Mouse (Mus musculus) neural tube, embryonic 13.5 days (tissue): Measurements from ENCODE around the gene Fip1l1. TPM values are rescaled to one million over a fixed set of nuclear protein-coding genes. Genes with fewer than 3 reads are reported as not detected.

ENCODE experiments used
- ATAC-seq: fragments of 200-750 bp; cut with Nextera tagmentation; 2 replicates; pipeline ENCODE4 v1.8.0; 2017; ENCODE audit warnings: low read depth, mild to moderate bottlenecking, moderate TSS enrichment, moderate library complexity
- H3K27ac ChIP-seq: fragments of 300-500 bp; sonication (generic); replicated peaks from 2 replicates; pipeline ENCODE4 v1.5.1; 2015; ENCODE audit warnings: moderate library complexity, mild to moderate bottlenecking, inconsistent platforms
- H3K27me3 ChIP-seq: fragments of 300-500 bp; sonication (generic); 2 replicates; pipeline ENCODE4 v1.6.1; 2015; ENCODE audit warnings: mild to moderate bottlenecking, inconsistent platforms
- H3K36me3 ChIP-seq: fragments of 300-500 bp; sonication (generic); 2 replicates; pipeline ENCODE4 v1.6.1; 2015; ENCODE audit warnings: mild to moderate bottlenecking, inconsistent platforms
- H3K4me1 ChIP-seq: fragments of 300-500 bp; sonication (generic); replicated peaks from 2 replicates; pipeline ENCODE4 v1.6.1; 2015; ENCODE audit warnings: inconsistent platforms
- H3K4me2 ChIP-seq: fragments of 300-500 bp; sonication (generic); 2 replicates; pipeline ENCODE4 v1.6.1; 2015; ENCODE audit warnings: inconsistent platforms, mild to moderate bottlenecking, moderate library complexity
- H3K4me3 ChIP-seq: fragments of 300-500 bp; sonication (generic); 2 replicates; pipeline ENCODE4 v1.5.1; 2015; ENCODE audit warnings: mild to moderate bottlenecking, inconsistent platforms
- H3K9ac ChIP-seq: fragments of 300-500 bp; sonication (generic); 2 replicates; pipeline ENCODE4 v1.6.1; 2015; ENCODE audit warnings: moderate library complexity, mild to moderate bottlenecking, inconsistent platforms
- H3K9me3 ChIP-seq: fragments of 300-500 bp; sonication (generic); 2 replicates; pipeline ENCODE4 v1.6.1; 2016; ENCODE audit warnings: inconsistent platforms
- WGBS: fragments of 180-500 bp; shearing (Covaris S2); methylation state at CpG from one replicate; pipeline ENCODE4 v1.1.7; 2015; 5-methylcytosine and 5-hydroxymethylcytosine counted together
- polyA plus RNA-seq: library from polyadenylated mRNA; unstranded; fragments of >200 nt; fragmentation: Nextera tagmentation; extraction: Ambion mirVana; gene quantifications from 2 replicates; pipeline ENCODE4 v1.2.1, GENCODE M21; 2015

The Fip1l1 gene
- polyA plus RNA-seq, 1 experiment from 2014 or later: 74.3 TPM

GRCm38 (mm10) chr5:74618573-74619059 is 83.4 kb downstream of the Fip1l1 start:
- Histone ChIP-seq H3K9ac (no peak overlapping the region), H3K4me1 (no peaks in the 10 kb centered on the region), H3K36me3 (no peaks in the 10 kb centered on the region), H3K4me3 (no peak overlapping the region), H3K27me3 (no peaks in the 10 kb centered on the region), H3K27ac (no peak overlapping the region), H3K9me3 (no peaks in the 10 kb centered on the region), H3K4me2 (no peak overlapping the region)
- ATAC-seq: no peak
- 67% methylated on average over 3 of the region's 3 CpGs for WGBS

- no peak overlapping the region for H3K4me2 ChIP-seq
- H3K27me3 ChIP-seq: no peaks in the 10 kb centered on the region
- H3K4me1 ChIP-seq: no peaks in the 10 kb centered on the region
- H3K4me3 ChIP-seq: no peak overlapping the region
- no peak for ATAC-seq
- WGBS: 52% methylated on average over 7 of the region's 7 CpGs
- H3K9me3 ChIP-seq: no peaks in the 10 kb centered on the region
- no peak overlapping the region for H3K27ac ChIP-seq
- H3K36me3 ChIP-seq: no peaks in the 10 kb centered on the region
- no peak overlapping the region for H3K9ac ChIP-seq
These were observed 86.6 kb downstream of the Fip1l1 start for GRCm38 (mm10) chr5:74621691-74622470.

GRCm38 (mm10) chr5:74623316-74624000 is 88.2 kb downstream of the Fip1l1 start:
- WGBS: 92% methylated on average over 14 of the region's 14 CpGs
- Histone ChIP-seq H3K36me3 (no peaks in the 10 kb centered on the region), H3K27ac (no peak overlapping the region), H3K9ac (no peak overlapping the region), H3K4me2 (no peak overlapping the region), H3K27me3 (no peaks in the 10 kb centered on the region), H3K4me3 (no peak overlapping the region), H3K4me1 (no peaks in the 10 kb centered on the region), H3K9me3 (no peaks in the 10 kb centered on the region)
- ATAC-seq: no peak

- Histone ChIP-seq H3K4me2 (no peak overlapping the region), H3K9me3 (no peaks in the 10 kb centered on the region), H3K27ac (no peak overlapping the region), H3K9ac (no peak overlapping the region), H3K27me3 (no peaks in the 10 kb centered on the region), H3K4me1 (no peaks in the 10 kb centered on the region), H3K36me3 (no peaks in the 10 kb centered on the region), H3K4me3 (no peak overlapping the region)
- WGBS: 76% methylated on average over 5 of the region's 5 CpGs
- no peak for ATAC-seq
These were observed 89.1 kb downstream of the Fip1l1 start for GRCm38 (mm10) chr5:74624385-74624784.

- H3K36me3 ChIP-seq: no peaks in the 10 kb centered on the region
- H3K27me3 ChIP-seq: no peaks in the 10 kb centered on the region
- H3K4me2 ChIP-seq: no peak overlapping the region
- H3K4me1 ChIP-seq: 0 out of 2 replicates have a peak, but pooled peaks cover 7% of the 10 kb centered on the region
- no peak overlapping the region for H3K27ac ChIP-seq
- H3K4me3 ChIP-seq: no peak overlapping the region
- 92% methylated on average over 12 of the region's 12 CpGs for WGBS
- H3K9ac ChIP-seq: no peak overlapping the region
- no peak for ATAC-seq
- no peaks in the 10 kb centered on the region for H3K9me3 ChIP-seq
These were observed 92.8 kb downstream of the Fip1l1 start for GRCm38 (mm10) chr5:74628001-74628400.

- Histone ChIP-seq H3K36me3 (no peaks in the 10 kb centered on the region), H3K4me3 (no peak overlapping the region), H3K27ac (peak overlapping the region; percentile 18; the same call in 1 of the 2 replicates), H3K4me2 (no peak overlapping the region), H3K9ac (no peak overlapping the region), H3K27me3 (no peaks in the 10 kb centered on the region), H3K9me3 (no peaks in the 10 kb centered on the region), H3K4me1 (peaks cover 15% of the 10 kb centered on the region; the same call in 1 of the 2 replicates)
- ATAC-seq: no peak
- 58% methylated on average over 17 of the region's 17 CpGs for WGBS
These were observed 97.3 kb downstream of the Fip1l1 start for GRCm38 (mm10) chr5:74632369-74633114.

- WGBS: 51% methylated on average over 6 of the region's 6 CpGs
- ATAC-seq: peak; percentile 61; the same call in 1 of the 2 replicates
- peaks cover 15% of the 10 kb centered on the region; the same call in 1 of the 2 replicates for H3K4me1 ChIP-seq
- H3K36me3 ChIP-seq: no peaks in the 10 kb centered on the region
- no peak overlapping the region for H3K27ac ChIP-seq
- no peak overlapping the region for H3K9ac ChIP-seq
- no peak overlapping the region for H3K4me3 ChIP-seq
- H3K9me3 ChIP-seq: no peaks in the 10 kb centered on the region
- H3K27me3 ChIP-seq: no peaks in the 10 kb centered on the region
- no peak overlapping the region for H3K4me2 ChIP-seq
These were observed 98.2 kb downstream of the Fip1l1 start for GRCm38 (mm10) chr5:74633453-74633852.

GRCm38 (mm10) chr5:74634391-74634790 is 99.1 kb downstream of the Fip1l1 start:
- H3K27me3 ChIP-seq: no peaks in the 10 kb centered on the region
- H3K27ac ChIP-seq: no peak overlapping the region
- no peak for ATAC-seq
- H3K4me2 ChIP-seq: no peak overlapping the region
- WGBS: 82% methylated on average over 3 of the region's 3 CpGs
- H3K9ac ChIP-seq: no peak overlapping the region
- H3K36me3 ChIP-seq: no peaks in the 10 kb centered on the region
- no peak overlapping the region for H3K4me3 ChIP-seq
- H3K4me1 ChIP-seq: peaks cover 15% of the 10 kb centered on the region; the same call in 1 of the 2 replicates
- no peaks in the 10 kb centered on the region for H3K9me3 ChIP-seq

GRCm38 (mm10) chr5:74639516-74639915 is 104.3 kb downstream of the Fip1l1 start:
- H3K4me2 ChIP-seq: no peak overlapping the region
- H3K27ac ChIP-seq: no peak overlapping the region
- H3K9ac ChIP-seq: no peak overlapping the region
- H3K4me1 ChIP-seq: no peaks in the 10 kb centered on the region
- 91% methylated on average over 6 of the region's 6 CpGs for WGBS
- no peaks in the 10 kb centered on the region for H3K27me3 ChIP-seq
- no peak for ATAC-seq
- H3K36me3 ChIP-seq: no peaks in the 10 kb centered on the region
- H3K4me3 ChIP-seq: no peak overlapping the region
- no peaks in the 10 kb centered on the region for H3K9me3 ChIP-seq

- Histone ChIP-seq H3K9me3 (no peaks in the 10 kb centered on the region), H3K4me2 (no peak overlapping the region), H3K36me3 (no peaks in the 10 kb centered on the region), H3K27me3 (no peaks in the 10 kb centered on the region), H3K4me1 (no peaks in the 10 kb centered on the region), H3K9ac (no peak overlapping the region), H3K27ac (no peak overlapping the region), H3K4me3 (no peak overlapping the region)
- 93% methylated on average over 4 of the region's 4 CpGs for WGBS
- no peak for ATAC-seq
These were observed 105.3 kb downstream of the Fip1l1 start for GRCm38 (mm10) chr5:74640504-74640903.

GRCm38 (mm10) chr5:74641000-74641399 is 105.8 kb downstream of the Fip1l1 start:
- Histone ChIP-seq H3K9me3 (no peaks in the 10 kb centered on the region), H3K4me3 (no peak overlapping the region), H3K4me2 (no peak overlapping the region), H3K27ac (no peak overlapping the region), H3K4me1 (no peaks in the 10 kb centered on the region), H3K9ac (no peak overlapping the region), H3K36me3 (no peaks in the 10 kb centered on the region), H3K27me3 (no peaks in the 10 kb centered on the region)
- ATAC-seq: no peak
- WGBS: 46% methylated on average over 6 of the region's 6 CpGs

- no peak overlapping the region for H3K4me3 ChIP-seq
- 82% methylated on average over 2 of the region's 2 CpGs for WGBS
- H3K9ac ChIP-seq: no peak overlapping the region
- no peak for ATAC-seq
- H3K9me3 ChIP-seq: no peaks in the 10 kb centered on the region
- H3K27ac ChIP-seq: no peak overlapping the region
- H3K36me3 ChIP-seq: no peaks in the 10 kb centered on the region
- H3K4me1 ChIP-seq: no peaks in the 10 kb centered on the region
- H3K4me2 ChIP-seq: no peak overlapping the region
- no peaks in the 10 kb centered on the region for H3K27me3 ChIP-seq
These were observed 107.0 kb downstream of the Fip1l1 start for GRCm38 (mm10) chr5:74642291-74642690.
